Mouse (Mus musculus): ENCODE measurements around the gene Gp1ba.

GRCm38 (mm10) chr11:70660571-70660970 lies 21.6 kb downstream of the Gp1ba start:
- TF ChIP-seq CTCF (IDR thresholded peaks at IDR 0.05; ENCODE audit: control insufficient read depth, insufficient read depth, insufficient replicate concordance, low read depth, low read length) = no peak
- TF ChIP-seq POLR2A (IDR thresholded peaks at IDR 0.05; ENCODE audit: control insufficient read depth, low read depth, low read length) = no peak

Data from testis, adult 2 months (tissue).